Mouse (Mus musculus): ENCODE data around the gene Nr2c1.

The Nr2c1 gene

DNA sequence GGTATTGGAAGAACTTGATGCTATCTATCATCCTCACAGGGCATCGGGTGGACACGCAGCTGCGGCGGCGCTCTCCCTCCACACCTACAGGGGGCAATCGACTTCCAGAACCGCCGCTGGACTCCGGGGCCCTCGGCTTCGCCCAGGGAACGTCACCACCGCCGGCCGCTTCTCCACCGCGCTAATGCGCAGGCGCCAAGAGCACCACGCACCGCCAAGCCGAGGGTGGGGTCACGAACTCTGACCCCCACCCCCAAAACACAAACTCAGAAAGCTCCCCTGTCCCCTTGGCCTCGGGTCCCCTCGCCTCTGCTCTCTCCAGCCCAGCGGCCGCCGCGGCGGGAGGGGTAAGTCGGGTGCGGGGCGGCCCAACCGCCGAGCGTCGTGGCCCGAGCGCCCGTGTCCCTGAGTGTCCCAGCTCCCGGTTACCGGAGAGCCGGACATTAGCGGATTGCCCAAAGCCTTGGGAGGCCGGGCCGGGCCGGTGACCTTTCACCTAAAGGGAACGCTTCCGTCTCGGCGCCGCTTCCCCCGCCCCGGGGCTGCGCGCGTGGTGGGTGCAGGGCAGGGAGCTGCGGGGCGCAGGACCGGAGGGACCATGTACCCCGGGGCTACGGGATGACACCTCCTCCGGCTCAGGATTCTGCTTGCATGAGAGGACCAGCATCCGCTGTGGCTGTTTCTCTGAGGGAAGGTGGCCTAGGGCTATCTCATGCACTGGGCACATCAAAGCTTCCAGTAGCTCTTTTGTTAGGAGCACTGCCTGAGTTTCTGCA lies at the start of gene Nr2c1:
Gene Nr2c1 (plus strand): TSS at position 268 of the 776 bp plus-strand sequence.
- DNase-seq (ENCODE audit: low spot score in 2 of 2) = peak; percentile 88 to 89

GRCm38 (mm10) chr10:94098100-94098499 lies 49.7 kb upstream of the Nr2c1 start:
- DNase-seq (ENCODE audit: low spot score in 2 of 2) = no peak

GRCm38 (mm10) chr10:94105498-94105897 lies 42.3 kb upstream of the Nr2c1 start:
- DNase-seq (ENCODE audit: low spot score in 2 of 2) = no peak

- no peak for DNase-seq (ENCODE audit: low spot score in 2 of 2)
Measured at GRCm38 (mm10) chr10:94107168-94107567, 40.7 kb upstream of the Nr2c1 start.

DNA sequence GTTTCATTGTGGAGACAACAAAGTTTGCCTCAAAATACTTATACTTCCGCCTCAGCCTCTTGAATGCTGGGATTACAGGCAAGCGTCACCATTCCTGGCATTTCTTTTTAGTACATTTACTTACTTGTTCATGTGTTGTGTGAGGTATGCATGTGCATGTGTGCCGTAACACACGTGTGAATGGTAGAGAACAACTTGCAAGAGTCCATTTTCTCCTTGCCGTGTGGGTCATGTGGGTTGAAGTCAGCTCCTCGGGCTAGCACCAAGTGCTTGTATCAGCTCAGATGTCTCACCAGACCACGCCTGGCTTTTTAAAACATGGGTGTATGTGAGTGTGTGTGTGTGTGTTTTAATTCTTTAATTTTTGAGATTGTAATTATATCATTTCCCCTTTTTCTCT lies 40.2 kb upstream of the Nr2c1 start:
- no peak for DNase-seq (ENCODE audit: low spot score in 2 of 2)

GRCm38 (mm10) chr10:94108791-94109190 lies 39.0 kb upstream of the Nr2c1 start:
- DNase-seq (ENCODE audit: low spot score in 2 of 2) = no peak

DNA sequence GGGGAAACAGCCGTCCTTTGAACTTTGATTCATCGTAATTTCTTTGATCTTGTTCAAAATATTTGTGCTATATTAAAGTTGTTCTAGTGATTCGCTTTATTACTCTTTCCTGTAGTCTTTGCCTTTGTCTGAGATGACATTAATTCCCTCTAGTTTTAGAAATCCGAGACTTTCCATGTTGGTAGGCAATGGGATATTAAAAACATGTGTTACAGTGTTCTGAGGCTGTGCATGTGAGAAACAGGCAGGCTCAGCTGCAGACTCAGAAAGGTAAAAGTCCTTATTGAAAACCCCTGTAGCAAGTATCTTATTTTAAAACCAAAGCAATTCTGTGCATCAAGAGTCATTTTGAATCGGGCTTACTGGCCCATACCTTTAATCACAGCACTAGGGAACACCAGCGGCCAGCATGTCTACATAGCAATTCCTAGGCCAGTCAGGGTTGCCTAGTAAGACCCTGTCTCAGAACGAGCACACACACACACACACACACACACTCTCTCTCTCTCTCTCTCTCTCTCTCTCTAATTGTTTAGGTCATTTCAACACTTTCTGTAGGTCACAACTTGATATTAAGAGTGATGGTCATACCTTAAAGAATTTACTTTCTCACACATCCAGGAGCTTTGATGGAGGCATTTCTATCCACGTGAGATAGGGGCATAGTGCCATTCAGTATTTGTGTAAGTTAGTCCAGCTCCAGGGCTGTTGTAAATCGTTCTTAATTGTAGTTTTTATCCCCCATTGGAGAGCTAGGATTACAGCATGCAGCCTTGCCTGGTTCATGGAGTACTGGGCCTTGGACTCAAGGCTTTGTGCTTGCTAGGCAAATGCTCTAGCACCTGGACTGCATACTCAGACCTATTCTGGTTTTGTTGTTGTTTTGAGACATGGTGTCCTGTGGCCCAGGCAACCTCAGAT lies 36.7 kb upstream of the Nr2c1 start:
- no peak for DNase-seq (ENCODE audit: low spot score in 2 of 2)

DNA sequence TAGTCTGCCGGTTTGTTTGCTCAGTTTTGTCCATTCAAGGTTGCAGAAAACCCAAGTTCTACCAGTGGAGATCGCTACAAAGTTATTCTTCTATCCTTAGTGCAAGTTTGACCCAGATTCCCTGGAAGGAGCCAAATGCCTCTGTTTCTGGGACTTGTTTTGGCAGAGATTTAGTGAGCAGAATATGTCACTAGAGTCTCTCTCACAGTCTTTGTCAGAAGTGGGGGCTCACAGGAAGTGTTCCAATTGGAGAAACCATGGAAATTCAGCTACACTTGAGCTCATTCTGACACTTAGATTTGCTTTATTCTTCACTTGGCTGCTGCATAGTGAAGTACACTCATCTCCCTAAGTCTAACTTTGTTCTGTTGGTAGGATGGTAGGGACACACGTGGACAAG lies 35.6 kb upstream of the Nr2c1 start:
- no peak for DNase-seq (ENCODE audit: low spot score in 2 of 2)

DNA sequence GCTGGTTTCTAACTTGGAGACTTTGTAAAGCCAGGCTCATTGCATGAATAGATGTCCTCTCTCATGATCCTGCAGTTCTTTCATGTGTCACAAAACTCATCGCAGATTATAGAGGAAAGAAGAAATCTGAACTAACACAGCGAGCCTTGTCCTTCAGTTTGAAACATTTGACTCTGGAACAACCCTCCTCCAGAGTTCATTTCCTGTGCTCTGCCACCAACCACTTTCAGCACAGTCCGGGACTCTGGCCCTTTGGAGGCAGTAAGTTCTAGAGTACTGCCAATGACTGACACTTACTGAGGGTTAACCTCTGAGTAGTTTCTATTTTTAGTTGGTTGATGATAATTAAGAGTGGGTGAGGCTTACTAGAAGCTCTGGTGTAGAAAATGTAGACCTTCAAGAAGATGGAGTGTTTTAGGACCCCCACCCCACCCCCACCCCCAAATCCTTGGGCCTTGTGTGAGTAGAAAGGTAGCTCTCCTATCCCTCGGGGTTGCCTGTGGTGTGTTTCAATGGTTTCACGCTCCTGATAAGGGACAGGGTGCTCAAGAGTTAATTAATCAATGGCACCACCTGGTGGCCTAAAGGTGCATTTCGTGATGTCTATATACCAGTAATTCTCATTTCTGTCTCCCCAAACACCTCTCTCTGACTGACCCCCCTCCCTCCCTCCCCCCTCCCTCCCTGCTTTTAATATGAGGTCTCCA lies 31.8 kb upstream of the Nr2c1 start:
- peak; percentile 62 to 70 for DNase-seq (ENCODE audit: low spot score in 2 of 2)

GRCm38 (mm10) chr10:94116781-94117340 lies 31.0 kb upstream of the Nr2c1 start:
- no peak for DNase-seq (ENCODE audit: low spot score in 2 of 2)

DNA sequence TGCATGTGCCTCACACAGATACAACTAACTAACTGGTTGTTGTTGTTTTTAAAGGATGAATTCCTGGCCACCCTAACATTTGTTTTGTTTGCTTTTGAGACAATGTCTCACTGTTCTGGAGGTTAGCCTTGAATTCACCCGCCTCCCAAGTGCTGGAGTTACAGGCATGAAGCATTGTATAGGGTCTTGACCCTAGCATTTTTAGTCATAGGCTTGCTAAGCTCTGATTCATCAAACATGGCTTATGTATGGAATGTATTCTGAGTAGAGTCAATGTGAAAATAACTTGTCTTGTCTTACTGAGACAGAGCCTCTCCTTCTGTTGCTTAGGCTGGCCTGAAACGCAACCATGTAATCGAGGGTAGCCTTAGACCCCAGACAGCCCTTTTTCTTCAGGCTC lies 29.9 kb upstream of the Nr2c1 start:
- DNase-seq (ENCODE audit: low spot score in 2 of 2) = no peak

DNA sequence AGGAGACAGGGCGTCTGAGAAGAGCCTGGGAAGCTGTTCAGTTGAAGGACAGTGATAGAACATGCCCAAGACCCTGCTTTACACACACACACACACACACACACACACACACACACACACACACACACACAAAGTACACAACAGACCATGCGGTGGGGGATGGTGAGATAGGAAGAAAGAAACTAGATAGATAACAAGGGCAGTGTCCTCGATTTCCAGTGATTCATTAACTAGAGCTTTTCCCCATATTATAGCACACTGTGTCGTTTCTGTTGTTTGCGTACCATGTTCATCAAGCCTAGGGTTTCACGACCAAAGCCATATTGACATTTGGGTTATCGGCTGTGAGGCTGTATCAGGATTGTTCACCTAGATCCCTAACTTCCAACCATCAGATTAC lies 28.8 kb upstream of the Nr2c1 start:
- DNase-seq (ENCODE audit: low spot score in 2 of 2) = no peak

DNA sequence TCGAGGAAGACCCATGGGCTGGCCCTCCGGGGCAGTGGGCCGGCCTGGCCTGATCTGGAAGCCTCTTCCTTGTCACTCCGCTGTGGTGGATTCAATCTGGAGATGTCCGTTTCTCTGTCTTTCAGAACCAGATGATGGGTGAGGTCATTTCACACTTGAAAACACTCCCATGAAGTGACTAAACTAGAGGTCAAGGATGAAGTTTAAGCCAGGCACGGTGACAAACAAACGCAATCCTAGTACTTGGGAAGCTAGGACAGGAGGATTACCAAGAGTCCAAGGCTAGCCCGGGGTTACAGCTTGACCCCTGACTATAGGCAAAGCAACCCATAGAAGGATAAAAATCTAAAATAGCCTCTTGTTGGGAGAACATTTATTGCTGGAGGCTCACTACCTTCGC lies 27.1 kb upstream of the Nr2c1 start:
- DNase-seq (ENCODE audit: low spot score in 2 of 2) = no peak

DNA sequence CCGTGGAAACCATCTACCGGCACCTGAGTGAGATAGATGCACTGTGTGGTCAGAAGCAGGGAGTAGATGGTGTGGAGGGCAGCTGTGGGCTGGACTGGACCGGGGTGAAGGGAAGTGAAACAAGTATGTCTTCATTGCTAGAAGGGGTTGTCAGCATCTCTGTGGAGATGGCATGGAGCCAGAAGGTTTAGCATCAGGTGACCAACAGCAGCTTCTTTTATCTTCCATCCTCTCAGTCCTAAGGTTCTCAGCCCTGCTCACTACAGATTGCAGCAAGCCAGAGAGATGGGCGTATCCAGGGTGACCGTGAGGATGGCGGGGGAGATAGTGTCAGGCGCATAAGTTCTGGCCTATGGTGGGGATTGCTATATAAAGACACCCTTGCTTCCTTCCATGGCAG lies 25.2 kb upstream of the Nr2c1 start:
- no peak for DNase-seq (ENCODE audit: low spot score in 2 of 2)

- no peak for DNase-seq (ENCODE audit: low spot score in 2 of 2)
Measured at GRCm38 (mm10) chr10:94123581-94123980, 24.2 kb upstream of the Nr2c1 start.

- no peak for DNase-seq (ENCODE audit: low spot score in 2 of 2)
Measured at GRCm38 (mm10) chr10:94124376-94124775, 23.4 kb upstream of the Nr2c1 start.

DNA sequence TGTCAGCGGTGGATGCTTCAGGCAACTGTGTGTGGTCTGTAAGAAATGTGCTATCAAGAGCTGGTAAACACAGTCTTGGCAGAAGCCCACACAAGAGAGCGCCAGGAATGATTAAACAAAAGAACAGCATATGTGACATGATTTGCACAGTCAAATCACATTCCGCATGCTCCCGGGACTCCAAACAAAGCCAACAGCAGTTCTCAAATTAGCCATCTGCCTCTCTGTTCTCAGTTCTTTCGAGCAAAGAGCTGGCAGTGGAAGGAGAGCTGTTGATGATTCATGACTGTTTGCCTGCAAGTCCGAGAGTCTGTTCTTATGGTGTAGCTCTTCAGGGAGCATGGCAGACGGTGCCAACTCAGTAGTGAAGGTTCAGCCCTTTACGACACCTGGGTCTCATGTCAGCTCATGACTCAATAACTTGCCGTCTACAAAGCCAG lies 18.1 kb upstream of the Nr2c1 start:
- DNase-seq (ENCODE audit: low spot score in 2 of 2) = peak; percentile 76 to 82

- DNase-seq (ENCODE audit: low spot score in 2 of 2) = no peak
Measured at GRCm38 (mm10) chr10:94133081-94133480, 14.7 kb upstream of the Nr2c1 start.

GRCm38 (mm10) chr10:94133674-94134073 lies 14.1 kb upstream of the Nr2c1 start:
- peak in 1 of 2 experiments; percentile 26 for DNase-seq (ENCODE audit: low spot score in 2 of 2)

GRCm38 (mm10) chr10:94134535-94135390 lies 13.1 kb upstream of the Nr2c1 start:
- no peak for DNase-seq (ENCODE audit: low spot score in 2 of 2)
